Mouse (Mus musculus) adrenal gland, postnatal 14 days (tissue): ENCODE data around the gene Phkg2. TPM values are rescaled to one million over a fixed set of nuclear protein-coding genes. Genes with fewer than 3 reads are reported as not detected.
"Not testable (repeated sequence)": the region's sequence is repeated elsewhere in the genome, so short reads cannot be mapped to it uniquely, and the experiment has no call there.

Source experiments
- DNase-seq: peaks from one replicate; pipeline ENCODE4 v3.0.0; 2021; ENCODE audit warnings: mixed read lengths
- total RNA-seq: library from RNA; stranded (reverse); gene quantifications from 2 replicates; pipeline ENCODE4 v1.2.3, GENCODE M21; 2021

The Phkg2 gene
- total RNA-seq, 1 experiment from 2014 or later, result 36.6 TPM

DNA sequence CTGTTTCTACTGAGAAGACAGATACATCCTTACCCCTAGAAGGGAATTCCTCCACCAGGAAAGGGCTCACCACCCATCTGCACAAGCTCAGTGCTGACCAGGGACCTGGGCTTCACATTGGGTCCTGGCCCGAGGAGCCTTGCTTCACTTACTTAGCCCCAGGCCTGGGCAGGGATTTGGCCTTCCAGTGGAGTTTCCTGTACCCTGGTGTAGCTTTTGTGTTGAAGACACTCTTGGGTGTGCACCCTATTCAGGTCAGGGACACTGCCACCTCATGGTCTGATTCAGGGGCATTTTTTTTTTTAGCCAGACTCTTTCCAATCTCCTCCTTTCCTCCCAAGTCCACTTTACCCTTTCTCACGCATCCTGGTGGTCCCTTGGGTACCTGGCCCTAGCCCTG is 29.8 kb downstream of the Phkg2 start:
- no peak for DNase-seq

DNA sequence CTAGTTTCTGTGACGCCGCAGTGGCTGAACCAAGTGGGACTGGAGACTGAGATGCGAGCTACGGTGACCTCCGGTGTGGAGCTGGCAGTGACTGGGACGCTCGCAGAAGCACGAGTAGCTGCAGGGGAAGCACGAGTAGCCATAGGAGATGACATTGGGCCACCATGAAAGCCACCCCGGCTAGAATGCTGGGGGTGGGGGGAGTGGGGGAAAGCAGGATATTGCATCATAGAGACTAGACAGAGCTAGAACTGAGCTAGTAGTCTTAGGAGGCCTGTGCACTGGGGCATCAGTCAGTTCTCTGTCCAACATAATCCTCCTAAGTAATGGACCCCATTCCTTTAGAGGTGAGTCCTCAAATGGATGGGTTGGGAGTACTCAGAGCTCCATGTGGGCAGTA is 31.1 kb downstream of the Phkg2 start:
- DNase-seq, result no peak

GRCm38 (mm10) chr7:127607150-127607549 is 34.0 kb downstream of the Phkg2 start:
- DNase-seq, result no peak

DNA sequence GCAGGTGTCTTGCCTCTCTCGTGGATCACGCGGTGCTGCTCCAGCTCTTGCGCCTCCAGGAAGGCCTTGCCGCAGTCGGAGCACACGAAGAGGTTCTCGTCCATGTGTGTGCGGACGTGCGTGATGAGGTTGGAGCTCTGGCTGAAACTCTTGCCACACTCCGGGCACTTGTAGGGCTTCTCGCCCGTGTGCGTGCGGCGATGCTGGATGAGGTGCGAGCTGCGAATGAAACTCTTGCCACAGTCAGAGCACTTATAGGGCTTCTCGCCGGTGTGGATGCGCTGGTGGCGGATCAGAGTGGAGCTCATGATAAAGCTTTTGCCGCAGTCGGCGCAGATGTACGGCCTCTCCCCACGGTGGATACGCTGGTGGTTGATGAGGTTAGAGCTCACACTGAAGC is 37.9 kb downstream of the Phkg2 start:
- DNase-seq, result no peak

DNA sequence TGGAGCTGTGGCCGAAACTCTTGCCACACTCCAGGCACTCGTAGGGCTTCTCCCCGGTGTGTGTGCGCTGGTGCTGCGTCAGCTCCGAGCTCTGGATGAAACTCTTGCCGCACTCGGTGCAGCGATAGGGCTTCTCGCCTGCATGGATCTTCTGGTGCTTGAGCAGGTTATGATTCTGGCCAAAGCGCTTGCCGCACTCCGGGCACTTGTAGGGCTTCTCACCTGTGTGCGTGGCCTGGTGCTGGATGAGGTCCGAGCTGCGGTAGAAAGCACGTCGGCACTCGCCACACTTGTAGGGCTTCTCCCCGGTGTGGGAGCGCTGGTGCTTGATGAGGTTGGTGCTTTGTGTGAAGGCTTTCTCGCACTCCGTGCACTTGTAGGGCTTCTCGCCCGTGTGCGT is 38.4 kb downstream of the Phkg2 start:
- no peak for DNase-seq

DNA sequence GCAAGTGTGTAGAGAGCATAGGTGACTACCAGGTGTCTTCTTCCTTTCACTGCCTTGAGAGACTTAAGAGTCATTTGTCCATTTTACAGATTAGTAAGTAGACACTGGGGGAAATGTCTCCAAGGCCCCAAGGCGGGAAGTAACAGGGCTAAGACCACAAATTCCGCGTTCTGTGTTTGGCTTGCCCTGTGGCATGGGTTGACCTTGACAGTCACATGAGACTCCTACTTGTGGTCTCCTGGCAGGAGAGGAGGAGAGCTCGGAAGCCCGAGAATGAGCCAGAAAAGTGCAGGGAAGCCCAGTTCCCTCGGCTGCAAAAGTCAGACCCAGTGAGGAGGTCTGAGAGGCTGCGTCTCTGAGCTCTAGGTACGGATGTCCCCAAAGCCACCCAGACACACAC is 40.4 kb downstream of the Phkg2 start:
- DNase-seq, result no peak

DNA sequence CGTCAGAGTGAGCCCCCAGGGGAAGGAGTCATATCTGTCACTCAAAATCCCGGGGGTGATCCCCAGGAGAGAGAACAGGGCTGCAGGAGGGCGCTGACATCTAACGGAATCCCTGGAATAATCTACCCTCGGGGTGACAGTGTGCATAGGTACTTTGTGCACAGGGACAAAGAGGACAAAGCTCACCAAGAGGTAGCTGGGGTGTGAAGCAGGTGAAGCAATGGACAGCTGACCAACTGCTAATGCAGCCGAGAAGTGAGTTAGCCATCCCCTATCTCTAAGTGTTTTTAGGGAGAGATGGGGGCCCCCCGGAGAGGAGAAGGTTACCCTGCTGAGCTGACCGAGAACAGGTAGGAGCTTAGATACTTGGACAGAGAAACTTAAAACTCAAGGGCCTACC is 41.0 kb downstream of the Phkg2 start:
- DNase-seq, result no peak

- peak; percentile 89 for DNase-seq
Measured at GRCm38 (mm10) chr7:127614511-127614890, 41.4 kb downstream of the Phkg2 start.

DNA sequence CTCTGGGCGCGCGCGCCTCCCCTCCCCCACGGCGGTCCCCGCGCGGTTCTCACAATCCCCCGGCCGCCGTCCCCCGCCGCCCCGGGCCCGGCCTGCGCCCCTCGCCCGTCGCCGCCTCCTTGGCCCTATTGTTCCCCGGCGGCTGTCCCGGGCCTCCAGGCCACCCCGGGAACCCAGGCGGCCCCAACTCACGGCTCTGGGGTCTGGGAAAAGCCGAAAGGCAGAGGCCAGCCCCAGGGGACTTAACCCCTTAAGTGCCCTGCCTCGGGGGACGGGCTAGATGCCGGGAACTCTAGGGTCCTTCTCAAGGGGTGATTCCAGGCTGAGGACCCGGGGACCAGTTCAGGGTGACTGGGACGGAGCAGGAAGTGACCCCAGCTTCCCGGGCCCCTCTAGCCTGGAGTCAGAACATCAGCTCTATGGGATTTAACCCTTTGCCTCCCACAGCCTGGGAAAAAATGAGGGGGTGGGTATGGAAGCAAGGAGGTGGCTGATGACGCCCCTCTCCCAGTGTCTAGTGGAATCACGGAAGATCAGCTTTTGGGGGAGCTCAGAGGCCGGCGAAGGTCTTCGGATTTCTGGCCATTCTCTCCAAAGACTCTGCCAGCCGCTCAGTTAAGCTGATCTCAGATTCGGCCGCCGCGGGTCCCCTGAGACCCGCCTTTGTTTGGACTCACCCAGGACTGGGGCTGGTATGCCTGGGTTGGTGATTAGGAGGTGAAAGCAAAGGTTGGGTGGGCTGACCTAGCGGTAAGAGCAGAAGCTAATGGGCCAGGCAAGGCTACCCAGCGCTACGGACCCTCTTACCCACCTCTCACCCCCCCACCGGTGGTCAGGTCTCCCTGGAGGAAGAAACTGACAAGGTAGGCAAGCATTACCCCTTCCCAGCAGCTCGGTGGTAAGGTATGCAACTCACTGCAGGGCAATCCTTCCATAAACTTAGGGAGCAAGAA is 42.0 kb downstream of the Phkg2 start, which contains the start of gene Zfp629:
Zfp629 (minus strand) TSS at position 907 of the 953 bp plus-strand sequence.
- DNase-seq, result peak; percentile 88

DNA sequence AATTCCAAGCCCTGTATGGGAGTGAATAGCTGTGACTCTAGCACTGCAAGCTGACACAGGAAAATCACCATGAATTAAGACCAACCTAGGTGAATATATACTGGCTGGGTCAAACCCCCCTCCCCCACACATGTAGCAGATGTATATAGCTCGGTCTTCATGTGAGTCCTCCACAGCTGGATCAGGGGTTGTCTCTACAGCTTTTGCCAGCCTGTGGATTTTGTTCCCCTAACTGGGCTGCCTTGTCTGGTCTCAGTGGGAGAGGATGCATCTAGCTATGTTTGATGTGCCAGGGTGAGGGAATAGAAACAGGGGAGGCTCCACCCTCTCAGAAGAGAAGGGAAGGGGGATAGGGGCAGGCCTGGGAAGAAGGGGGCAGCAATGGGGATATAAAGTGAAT is 43.2 kb downstream of the Phkg2 start:
- no peak for DNase-seq

DNA sequence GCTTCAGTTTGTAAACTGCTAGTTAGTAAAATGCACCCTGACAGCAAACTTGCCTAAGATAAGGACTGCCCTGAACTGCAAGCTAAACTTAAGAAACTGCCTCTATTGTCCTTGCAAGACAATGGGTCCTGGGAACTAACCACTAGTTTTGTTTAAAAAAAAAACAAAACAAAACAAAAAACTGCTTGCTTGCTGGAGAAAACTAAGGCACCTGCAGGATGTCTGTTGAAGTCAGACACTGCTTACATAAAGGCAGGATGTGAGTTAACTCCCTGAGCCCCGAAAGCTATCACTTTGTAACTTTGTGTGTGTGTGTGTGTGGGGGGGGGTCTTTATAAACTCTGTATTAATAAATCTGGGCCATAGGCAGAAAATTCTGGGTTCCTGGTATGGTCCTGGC is 43.7 kb downstream of the Phkg2 start:
- DNase-seq, result no peak

GRCm38 (mm10) chr7:127617962-127618361 is 44.8 kb downstream of the Phkg2 start:
- no peak for DNase-seq

- not testable (repeated sequence) for DNase-seq
Measured at GRCm38 (mm10) chr7:127618402-127618801, 45.3 kb downstream of the Phkg2 start.

DNA sequence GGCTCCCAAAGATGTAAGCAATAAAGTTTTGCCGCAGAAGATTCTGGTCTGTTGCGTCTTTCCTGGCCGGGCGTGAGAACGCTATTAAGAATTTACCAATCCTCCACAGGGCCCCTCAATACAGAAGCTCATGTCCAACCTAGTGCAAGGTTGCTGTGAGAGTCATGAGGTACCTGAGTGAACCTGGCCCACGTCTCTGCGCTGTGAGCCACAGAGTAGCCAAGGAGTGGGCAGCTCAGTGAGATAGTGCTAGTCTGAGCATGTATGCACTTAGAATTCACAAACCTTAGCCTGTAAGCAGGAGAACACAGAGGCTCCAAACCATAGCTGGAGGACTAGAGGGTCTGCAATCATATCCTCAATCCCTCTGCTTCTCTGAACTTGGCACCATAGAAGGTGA is 52.9 kb downstream of the Phkg2 start:
- DNase-seq, result no peak

DNA sequence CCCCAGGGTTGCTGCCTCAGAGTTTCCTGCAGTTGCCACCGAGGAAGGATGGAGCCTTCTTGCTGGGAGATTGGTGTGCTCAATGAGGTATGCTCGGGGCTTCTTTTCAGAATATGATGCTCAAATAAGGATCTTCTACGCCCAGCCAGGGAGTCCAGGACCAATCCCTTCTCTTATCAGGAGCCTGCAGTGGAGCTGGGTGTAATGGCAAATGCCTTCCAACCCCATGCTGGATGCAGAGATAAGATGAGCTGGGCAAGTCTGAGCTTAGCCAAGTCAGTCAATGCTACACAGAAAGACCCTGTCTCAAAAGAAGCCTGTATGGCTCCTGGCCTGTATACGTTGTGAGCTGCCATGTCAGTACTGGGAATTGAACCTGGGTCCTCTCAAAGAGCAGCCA is 53.3 kb downstream of the Phkg2 start:
- no peak for DNase-seq

- DNase-seq, result no peak
Measured at GRCm38 (mm10) chr7:127628646-127629045, 55.5 kb downstream of the Phkg2 start.

DNA sequence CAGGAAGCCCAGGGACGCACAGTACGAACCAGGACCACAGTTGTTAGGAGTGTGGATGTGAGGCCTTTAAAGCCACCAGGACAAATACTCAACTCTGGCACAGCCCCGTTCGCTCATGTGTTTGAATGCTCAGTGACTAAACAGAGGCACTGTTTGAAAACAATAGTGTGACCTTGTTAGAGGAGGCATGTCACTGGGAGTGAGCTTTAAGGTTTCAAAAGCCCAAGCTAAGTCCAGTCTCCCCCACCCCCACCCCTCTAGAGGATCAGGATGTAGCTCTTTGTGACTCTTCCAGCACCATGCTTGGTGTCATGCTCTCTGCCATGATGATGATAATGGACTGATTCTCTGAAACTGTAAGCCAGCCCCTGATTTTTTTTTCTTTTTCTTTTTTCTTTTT is 58.3 kb downstream of the Phkg2 start:
- DNase-seq, result no peak

Other genes with a start within 250 kb of the Phkg2 start
- gene Zfp768, start 227.8 kb upstream of the Phkg2 start, total RNA-seq, result 31.2 and 33.3 TPM in 2 replicates
- 8.7 and 10.0 TPM in 2 replicates for gene Zfp747, start 197.3 kb upstream of the Phkg2 start, total RNA-seq
- 3.3 and 5.3 TPM in 2 replicates for gene 9130019O22Rik, start 186.2 kb upstream of the Phkg2 start, total RNA-seq
- gene E430018J23Rik, start 179.7 kb upstream of the Phkg2 start, total RNA-seq, result 8.5 and 9.4 TPM in 2 replicates
- gene Zfp764, start 166.5 kb upstream of the Phkg2 start, total RNA-seq, result 6.4 and 6.8 TPM in 2 replicates
- 8.9 and 11.9 TPM in 2 replicates for gene Zfp688, start 151.3 kb upstream of the Phkg2 start, total RNA-seq
- gene Zfp689, start 124.2 kb upstream of the Phkg2 start, total RNA-seq, result 3.5 and 5.0 TPM in 2 replicates
- gene Prr14, start 113.7 kb upstream of the Phkg2 start, total RNA-seq, result 42.0 and 51.8 TPM in 2 replicates
- gene Fbrs, start 94.1 kb upstream of the Phkg2 start, total RNA-seq, result 61.8 and 76.5 TPM in 2 replicates
- gene Srcap, start 61.4 kb upstream of the Phkg2 start, total RNA-seq, result 88.8 and 95.3 TPM in 2 replicates
- gene Gm42715, start 53.8 kb upstream of the Phkg2 start, total RNA-seq, result 21.9 and 23.8 TPM in 2 replicates
- not detected in 2 replicates for gene Tmem265, start 11.9 kb upstream of the Phkg2 start, total RNA-seq
- gene Ccdc189, start 15.3 kb downstream of the Phkg2 start, total RNA-seq, result 7.5 and 10.7 TPM in 2 replicates
- gene Rnf40, start 15.4 kb downstream of the Phkg2 start, total RNA-seq, result 56.0 and 62.8 TPM in 2 replicates
- 21.6 and 26.4 TPM in 2 replicates for gene Zfp629, start 42.5 kb downstream of the Phkg2 start, total RNA-seq
- gene Bcl7c, start 135.6 kb downstream of the Phkg2 start, total RNA-seq, result 64.8 and 69.2 TPM in 2 replicates
- gene Ctf1, start 139.4 kb downstream of the Phkg2 start, total RNA-seq, result 4.7 and 5.1 TPM in 2 replicates
- gene Ctf2, start 158.8 kb downstream of the Phkg2 start, total RNA-seq, result not detected in 2 replicates
- 12.8 and 14.5 TPM in 2 replicates for gene Fbxl19, start 171.2 kb downstream of the Phkg2 start, total RNA-seq
- gene Orai3, start 196.5 kb downstream of the Phkg2 start, total RNA-seq, result 28.1 and 28.3 TPM in 2 replicates
- gene Setd1a, start 203.3 kb downstream of the Phkg2 start, total RNA-seq, result 37.7 and 46.2 TPM in 2 replicates
- 0.38 and 0.44 TPM in 2 replicates for gene Gm49388, start 212.3 kb downstream of the Phkg2 start, total RNA-seq
- 38.0 and 69.3 TPM in 2 replicates for gene Hsd3b7, start 227.3 kb downstream of the Phkg2 start, total RNA-seq